Mouse (Mus musculus): ENCODE results near the gene 4930426L09Rik. TPM values are rescaled to one million over a fixed set of nuclear protein-coding genes. Genes with fewer than 3 reads are reported as not detected.
A peak's percentile ranks its signal among the peaks of the same experiment; 100 is the strongest.

Gene 4930426L09Rik
- total RNA-seq, 2 experiments from 2014 or later = 0.63 to 1.1 TPM

DNA sequence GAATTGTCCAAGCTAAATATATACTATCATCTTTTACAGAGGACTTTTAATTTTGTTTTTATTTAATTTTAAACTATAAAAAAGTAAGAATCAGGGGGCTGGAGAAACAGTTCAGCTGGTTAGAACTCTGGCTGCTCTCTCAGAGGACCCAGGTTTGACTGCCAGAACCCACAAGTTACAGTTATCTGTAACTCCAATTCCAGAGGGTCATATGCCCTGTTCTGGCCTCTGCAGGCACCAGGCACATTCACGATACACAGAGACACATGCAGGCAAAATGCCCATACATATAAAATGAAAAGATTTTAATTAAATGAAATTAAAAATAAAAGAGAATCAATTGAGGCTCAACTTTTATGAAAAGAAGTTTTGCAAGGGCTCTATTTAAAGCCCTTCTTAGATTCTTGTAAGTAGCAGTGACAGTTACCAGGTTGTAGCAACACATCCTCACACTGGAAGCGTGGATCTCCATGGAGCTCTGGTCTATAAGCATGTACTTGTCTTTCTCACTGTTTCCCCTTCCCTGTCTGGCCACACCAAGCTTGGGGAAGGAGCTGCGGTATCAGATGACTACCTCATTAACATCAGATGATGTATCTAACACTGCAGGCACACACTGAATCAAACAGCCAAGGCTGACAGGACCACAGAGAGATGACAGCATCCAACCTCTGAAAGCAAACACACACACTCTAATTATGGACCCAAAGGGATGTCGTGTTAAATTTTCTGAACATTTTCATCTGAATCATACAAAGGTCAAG lies 23.1 kb upstream of the 4930426L09Rik start:
- TF ChIP-seq CTCF (IDR thresholded peaks at IDR 0.05) = no peak
- no peak overlapping the region for H3K4me3 ChIP-seq
- intact Hi-C loops (cut with DNase I) = no loop called here
- no peak for DNase-seq (ENCODE audit: extremely low spot score in 1 of 2, low spot score in 2 of 2)
- no peak overlapping the region for H3K27ac ChIP-seq

DNA sequence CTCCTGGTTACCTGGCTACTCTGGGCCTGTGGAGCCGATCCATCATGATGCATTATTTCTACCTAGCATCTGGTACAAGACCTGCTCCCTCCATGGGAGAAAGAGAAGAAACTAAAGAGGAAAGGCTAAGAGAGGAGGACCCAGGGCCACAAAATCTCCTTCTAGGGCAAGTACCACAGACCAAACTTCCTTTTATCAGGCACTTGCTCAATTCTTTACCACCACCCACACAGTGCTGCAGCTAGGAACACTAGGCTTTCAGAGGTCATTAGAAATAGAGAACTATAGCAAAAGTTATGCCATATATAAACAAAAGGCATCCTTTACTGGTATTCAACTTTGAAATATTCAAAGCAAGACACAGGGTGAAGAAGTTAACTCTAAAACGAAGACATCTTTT lies 22.0 kb upstream of the 4930426L09Rik start:
- intact Hi-C loops (cut with DNase I) = no loop called here
- TF ChIP-seq CTCF (IDR thresholded peaks at IDR 0.05) = no peak
- H3K27ac ChIP-seq = no peak overlapping the region
- no peak for DNase-seq (ENCODE audit: extremely low spot score in 1 of 2, low spot score in 2 of 2)
- no peak overlapping the region for H3K4me3 ChIP-seq

DNA sequence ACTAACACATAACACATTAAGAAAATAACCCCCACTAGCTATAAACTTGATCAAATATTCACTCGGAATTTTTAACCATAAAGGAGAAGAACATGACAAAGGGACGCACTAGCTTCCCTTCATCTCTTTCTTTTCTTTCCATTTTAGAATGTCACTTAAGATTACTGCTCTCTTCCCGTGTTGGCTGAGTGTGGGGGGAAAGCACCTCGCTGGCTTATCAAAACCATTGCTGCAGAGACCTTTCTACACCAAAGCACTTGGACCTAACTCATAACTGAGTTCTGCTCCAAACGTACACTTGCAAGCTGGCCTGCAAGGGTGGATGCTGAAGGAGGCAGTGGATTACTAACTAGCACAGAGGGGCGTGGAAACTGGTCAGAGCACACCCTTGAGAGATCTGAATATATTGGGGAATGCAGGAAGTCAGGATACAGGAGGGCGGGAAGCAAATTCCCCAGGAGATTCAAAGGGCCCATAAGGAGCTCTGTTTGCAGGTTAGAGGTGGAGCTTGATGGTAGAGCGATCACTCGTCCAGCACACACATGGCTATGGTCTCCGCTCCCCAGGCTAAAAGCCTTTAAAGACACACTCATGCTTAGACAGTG lies 20.8 kb upstream of the 4930426L09Rik start:
- intact Hi-C loops (cut with DNase I) = no loop called here
- Histone ChIP-seq H3K27ac (no peak overlapping the region), H3K4me3 (no peak overlapping the region)
- TF ChIP-seq CTCF (IDR thresholded peaks at IDR 0.05) = no peak
- no peak for DNase-seq (ENCODE audit: extremely low spot score in 1 of 2, low spot score in 2 of 2)

DNA sequence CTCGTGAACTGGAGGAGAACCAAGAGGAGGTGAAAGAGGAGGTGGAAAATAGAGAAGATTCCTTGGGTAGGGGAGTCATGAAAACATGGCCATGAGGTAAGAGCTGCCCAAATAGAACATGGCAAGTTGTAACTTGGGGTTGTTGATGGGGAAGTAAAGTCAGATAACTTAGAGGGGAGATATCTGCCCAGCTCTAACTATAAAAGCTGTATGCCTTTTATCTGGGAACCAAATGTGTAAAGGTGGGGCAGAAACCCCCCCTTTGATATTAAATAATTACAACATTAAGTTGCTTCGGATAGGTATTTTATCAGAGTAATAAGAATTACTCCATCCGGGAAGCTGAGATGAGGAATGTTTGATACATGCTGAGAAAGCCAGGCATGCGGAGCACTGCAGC lies 19.1 kb upstream of the 4930426L09Rik start:
- intact Hi-C loops (cut with DNase I) = no loop called here
- DNase-seq (ENCODE audit: extremely low spot score in 1 of 2, low spot score in 2 of 2) = no peak
- peak overlapping the region; percentile 21; the same call in 1 of the 2 replicates for H3K4me3 ChIP-seq
- no peak for TF ChIP-seq CTCF (IDR thresholded peaks at IDR 0.05)
- H3K27ac ChIP-seq = no peak overlapping the region

DNA sequence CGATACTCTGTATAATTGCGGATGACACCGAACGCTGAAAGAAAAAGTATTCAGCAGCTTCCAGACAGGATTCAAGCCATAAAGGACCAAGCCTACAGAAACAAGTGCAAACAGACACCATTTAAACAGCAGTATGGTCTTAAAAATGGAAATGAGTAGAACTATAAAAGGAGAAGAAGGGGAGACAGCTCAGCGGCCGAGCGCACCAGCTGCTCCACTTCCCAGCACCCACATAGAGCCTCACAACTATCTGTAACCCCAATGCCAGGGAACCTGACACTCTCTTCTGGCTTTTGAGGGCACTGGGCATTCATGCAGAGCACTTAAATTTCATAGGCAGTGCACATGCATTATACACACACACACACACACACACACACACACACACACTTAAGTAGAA lies 18.5 kb upstream of the 4930426L09Rik start:
- Histone ChIP-seq H3K4me3 (peak overlapping the region; percentile 21; the same call in 1 of the 2 replicates), H3K27ac (no peak overlapping the region)
- intact Hi-C loops (cut with DNase I) = no loop called here
- TF ChIP-seq CTCF (IDR thresholded peaks at IDR 0.05) = no peak
- no peak for DNase-seq (ENCODE audit: extremely low spot score in 1 of 2, low spot score in 2 of 2)

DNA sequence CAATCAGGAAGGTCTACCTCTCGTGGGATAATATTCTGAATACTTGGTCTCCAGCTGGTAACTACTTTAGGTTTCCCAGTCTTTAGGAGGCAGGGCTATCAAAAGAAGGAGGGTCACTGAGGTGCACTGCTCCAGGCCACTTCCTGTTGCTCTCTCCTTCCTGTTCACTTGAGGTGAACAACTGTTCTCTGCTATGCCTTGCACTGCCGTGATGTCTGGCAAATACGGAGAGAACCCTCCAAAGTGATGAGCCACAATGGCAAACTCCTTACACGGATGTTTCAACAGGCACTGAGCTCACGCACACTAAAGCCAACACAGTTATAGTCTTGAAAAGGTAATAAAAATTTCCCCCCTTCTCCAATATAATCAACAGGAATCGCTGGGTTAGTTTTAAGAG lies 15.6 kb upstream of the 4930426L09Rik start:
- Histone ChIP-seq H3K4me3 (no peak overlapping the region), H3K27ac (no peak overlapping the region)
- no peak for TF ChIP-seq CTCF (IDR thresholded peaks at IDR 0.05)
- intact Hi-C loops (cut with DNase I) = no loop called here
- no peak for DNase-seq (ENCODE audit: extremely low spot score in 1 of 2, low spot score in 2 of 2)

DNA sequence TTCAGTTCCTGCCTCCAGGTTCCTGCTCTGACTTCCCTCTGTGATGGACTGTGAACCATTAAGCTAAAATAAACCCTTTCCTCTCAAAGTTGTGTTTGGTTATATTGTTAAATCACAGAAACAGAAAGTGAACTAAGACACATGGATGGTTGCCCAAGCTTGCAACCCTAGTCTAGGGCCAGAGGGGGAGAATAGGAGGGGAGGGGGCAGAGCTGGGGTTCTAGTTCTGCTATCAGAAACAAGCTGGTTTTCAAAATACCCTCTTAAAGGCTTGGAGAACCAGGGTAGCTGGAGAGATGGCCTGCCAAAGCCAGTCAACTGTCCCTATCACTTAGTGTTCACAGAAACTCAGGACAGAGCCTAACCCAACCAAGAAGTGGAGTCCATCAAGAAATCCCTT lies 14.6 kb upstream of the 4930426L09Rik start:
- Histone ChIP-seq H3K4me3 (no peak overlapping the region), H3K27ac (no peak overlapping the region)
- no peak for TF ChIP-seq CTCF (IDR thresholded peaks at IDR 0.05)
- intact Hi-C loops (cut with DNase I) = no loop called here
- DNase-seq (ENCODE audit: extremely low spot score in 1 of 2, low spot score in 2 of 2) = no peak

DNA sequence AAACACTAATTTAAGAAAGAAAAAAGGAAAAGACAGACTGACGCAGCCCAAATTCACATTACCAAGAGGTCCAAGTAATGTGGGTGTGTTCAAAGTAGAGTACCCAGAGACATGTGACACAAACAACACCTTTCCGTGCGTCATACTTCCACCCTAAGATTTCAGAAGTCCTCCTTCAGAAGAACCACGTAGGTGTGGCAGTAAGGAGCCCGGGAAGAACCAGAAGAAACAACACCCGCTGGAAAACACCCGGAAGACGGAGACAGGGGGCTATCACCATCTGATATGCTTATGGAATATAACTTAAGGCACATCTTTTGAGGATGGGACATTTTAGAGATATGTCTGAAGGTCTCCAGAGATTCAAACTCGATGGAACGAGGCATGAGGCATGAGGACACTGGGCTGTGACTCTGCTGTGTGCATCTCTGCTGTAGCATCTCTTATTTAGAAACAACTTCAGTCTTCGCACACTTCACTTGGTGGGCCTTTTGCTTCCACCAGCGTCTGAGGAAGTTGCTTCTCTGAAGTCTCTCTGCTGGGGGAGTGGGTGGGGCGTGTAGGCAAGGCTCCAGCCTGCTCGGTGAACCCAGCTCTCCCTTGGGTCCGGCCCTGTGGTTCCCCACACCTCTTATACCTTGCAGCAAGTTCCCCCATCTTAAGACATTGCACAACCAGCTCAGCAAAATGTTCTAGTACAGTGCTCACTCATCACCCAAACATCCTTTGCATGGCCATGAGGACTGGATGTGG lies 13.9 kb upstream of the 4930426L09Rik start:
- Histone ChIP-seq H3K4me3 (no peak overlapping the region), H3K27ac (no peak overlapping the region)
- TF ChIP-seq CTCF (IDR thresholded peaks at IDR 0.05) = no peak
- DNase-seq (ENCODE audit: extremely low spot score in 1 of 2, low spot score in 2 of 2) = no peak
- intact Hi-C loops (cut with DNase I) = no loop called here

DNA sequence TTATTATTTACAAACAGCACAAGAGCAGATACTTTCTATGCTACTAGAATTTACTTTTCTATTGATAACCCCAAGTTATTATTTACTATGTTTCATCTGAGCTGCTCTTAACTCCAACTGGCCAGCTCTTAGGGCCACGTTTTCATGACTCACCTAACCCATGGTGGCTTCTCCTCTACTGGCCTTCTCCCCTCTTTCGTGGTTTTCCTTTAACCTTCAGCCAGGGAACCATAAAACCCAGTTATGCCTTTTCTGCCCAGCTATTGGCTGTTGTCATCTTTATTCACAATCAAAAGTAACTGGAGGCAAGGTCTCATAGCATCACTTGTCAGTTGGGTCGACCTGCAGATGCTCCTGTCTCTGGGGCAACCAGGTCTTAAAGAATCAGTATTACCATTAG lies 12.6 kb upstream of the 4930426L09Rik start:
- intact Hi-C loops (cut with DNase I) = no loop called here
- no peak for DNase-seq (ENCODE audit: extremely low spot score in 1 of 2, low spot score in 2 of 2)
- no peak for TF ChIP-seq CTCF (IDR thresholded peaks at IDR 0.05)
- no peak overlapping the region for H3K27ac ChIP-seq
- H3K4me3 ChIP-seq = no peak overlapping the region

DNA sequence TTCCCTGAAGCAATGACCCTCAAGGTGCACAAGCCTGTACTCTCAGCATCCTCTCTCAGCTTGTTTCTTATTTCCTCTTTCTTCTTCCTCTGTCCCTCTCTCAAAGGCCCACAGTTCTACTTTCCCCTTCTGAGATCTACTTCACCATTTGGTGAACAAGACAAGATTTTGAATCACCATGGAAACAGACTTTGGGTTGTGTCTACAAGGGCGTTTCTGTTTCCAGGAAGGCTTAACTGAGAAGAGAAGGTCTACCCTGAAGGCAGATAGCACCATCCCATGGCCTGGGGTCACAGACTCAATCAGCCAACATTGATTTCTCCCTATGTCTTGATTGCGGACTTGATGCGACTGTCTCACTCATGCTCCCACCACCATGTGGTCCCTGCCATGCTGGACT lies 9.3 kb upstream of the 4930426L09Rik start:
- intact Hi-C loops (cut with DNase I) = no loop called here
- no peak overlapping the region for H3K4me3 ChIP-seq
- H3K27ac ChIP-seq = no peak overlapping the region
- DNase-seq (ENCODE audit: extremely low spot score in 1 of 2, low spot score in 2 of 2) = no peak
- TF ChIP-seq CTCF (IDR thresholded peaks at IDR 0.05) = no peak

DNA sequence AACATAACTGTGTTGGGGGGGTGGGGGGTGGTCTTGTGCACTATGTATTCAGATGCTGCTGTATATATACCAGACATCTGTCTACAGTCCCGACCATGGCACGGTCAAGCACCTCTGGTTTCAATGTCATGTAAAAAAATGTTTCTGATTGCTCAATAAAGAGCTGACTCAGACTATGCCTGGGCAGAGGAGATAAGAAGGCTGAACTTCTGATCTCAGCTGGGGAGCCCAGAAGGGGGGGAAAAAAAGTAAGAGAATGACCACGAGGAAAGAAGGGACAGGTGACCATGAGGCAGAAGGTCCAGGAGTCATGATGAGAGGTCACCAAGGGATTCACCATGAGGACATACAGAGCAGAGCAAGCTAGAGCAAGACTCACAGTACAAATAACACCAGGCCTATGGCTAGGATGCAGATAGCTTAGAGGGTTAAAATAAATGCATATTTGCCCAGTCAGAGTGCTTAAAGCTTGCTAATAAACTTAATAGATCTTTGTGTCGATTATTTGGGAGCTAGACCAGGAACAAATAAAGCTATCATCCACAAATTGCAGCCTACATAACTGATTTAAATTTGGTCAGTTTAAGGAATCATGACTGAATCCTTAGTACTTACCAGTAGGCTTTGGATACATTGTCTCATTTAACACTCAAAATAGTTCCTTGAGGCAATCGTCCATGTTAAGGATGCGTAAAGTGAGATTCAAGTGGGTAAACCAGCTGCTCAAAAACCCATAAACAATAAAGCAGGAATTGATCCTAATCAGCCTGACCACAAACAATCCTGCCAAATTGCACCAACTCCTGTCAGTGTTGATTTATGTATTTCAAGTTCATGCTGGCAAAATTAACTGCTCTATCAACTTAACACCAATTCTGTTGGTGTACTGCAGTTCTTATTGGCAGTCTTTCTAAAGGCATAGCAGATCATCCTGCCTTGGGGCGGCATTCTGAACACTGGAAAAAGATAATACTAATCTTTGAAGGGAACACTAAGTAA lies 5.3 kb upstream of the 4930426L09Rik start:
- DNase-seq (ENCODE audit: extremely low spot score in 1 of 2, low spot score in 2 of 2) = no peak
- Histone ChIP-seq H3K4me3 (no peak overlapping the region), H3K27ac (no peak overlapping the region)
- no peak for TF ChIP-seq CTCF (IDR thresholded peaks at IDR 0.05)
- intact Hi-C loops (cut with DNase I) = loop anchor here (10.0 kb wide), 1 partner anchor 938 kb away; the partner anchor contains the start of gene Mllt10
